Mouse (Mus musculus) G1E (cell line): ENCODE measurements around the gene Gm884.

Source experiments
- CTCF ChIP-seq: IDR thresholded peaks from 2 replicates; pipeline ENCODE4 v1.5.1; 2012; ENCODE audit warnings: low read depth, low read length, inconsistent platforms, mixed read lengths
- GATA1 ChIP-seq: IDR thresholded peaks from 2 replicates; pipeline ENCODE4 v1.6.1; 2012; ENCODE audit warnings: borderline replicate concordance, low read length, inconsistent platforms, mixed read lengths
- GATA2 ChIP-seq: IDR thresholded peaks from 2 replicates; pipeline ENCODE4 v1.6.1; 2012; ENCODE audit warnings: low read depth, low read length, inconsistent platforms, borderline replicate concordance

DNA sequence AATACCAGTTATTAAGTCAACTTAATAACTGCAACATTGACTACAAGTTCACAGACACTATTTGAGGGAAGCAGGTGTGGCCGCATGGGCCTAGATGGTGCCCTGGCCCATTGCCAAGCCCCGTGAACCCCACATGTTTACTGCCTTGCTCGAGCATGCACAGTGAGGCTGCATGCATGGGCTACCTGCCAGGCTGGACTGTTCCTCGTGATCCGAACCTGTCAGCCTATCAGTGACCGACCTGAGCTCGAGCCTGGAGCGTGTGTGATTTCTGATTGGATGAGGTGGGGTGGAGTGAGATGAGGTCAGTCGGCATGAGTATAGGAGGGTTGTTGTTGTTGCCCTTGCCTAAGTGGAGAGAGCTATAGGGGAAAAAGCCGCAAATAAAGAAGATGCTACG, 42.6 kb downstream of the Gm884 start:
- no peak for TF ChIP-seq GATA2
- no peak for TF ChIP-seq CTCF
- TF ChIP-seq GATA1 = no peak
